Mouse (Mus musculus) cerebellum, adult 9-10 months (tissue): Measurements from ENCODE around the gene CT030661.1.

Experiments used
- DNase-seq: peaks from one replicate; pipeline ENCODE4 v3.0.0; 2022

Gene CT030661.1

DNA sequence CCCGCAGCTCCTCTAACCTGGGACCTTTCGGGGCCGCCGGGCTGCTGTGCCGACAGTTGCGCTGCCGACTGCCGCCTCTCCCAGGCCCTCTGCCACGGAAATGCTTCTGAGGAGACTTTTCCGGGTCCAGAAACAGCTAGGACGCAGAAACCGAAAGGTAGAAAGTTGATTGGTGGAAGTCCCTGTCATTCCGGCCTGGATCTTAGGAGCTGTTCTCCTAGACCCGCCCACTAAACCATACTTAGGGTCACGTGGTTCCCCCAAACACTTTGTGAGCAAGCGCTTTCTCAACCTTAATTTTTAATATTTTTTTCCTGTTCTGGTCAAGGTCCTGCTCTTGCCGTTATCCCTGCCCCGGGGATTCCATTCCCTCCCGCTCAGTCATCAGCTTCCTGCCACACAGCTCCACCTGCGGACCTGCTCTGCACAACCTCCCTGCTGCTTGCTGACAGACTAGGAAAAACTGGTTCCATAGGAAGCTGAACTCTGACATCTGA is at the start of gene CT030661.1:
Gene CT030661.1 (minus strand): TSS at position 108 of the 497 bp plus-strand sequence.
- peak; percentile 97 for DNase-seq

DNA sequence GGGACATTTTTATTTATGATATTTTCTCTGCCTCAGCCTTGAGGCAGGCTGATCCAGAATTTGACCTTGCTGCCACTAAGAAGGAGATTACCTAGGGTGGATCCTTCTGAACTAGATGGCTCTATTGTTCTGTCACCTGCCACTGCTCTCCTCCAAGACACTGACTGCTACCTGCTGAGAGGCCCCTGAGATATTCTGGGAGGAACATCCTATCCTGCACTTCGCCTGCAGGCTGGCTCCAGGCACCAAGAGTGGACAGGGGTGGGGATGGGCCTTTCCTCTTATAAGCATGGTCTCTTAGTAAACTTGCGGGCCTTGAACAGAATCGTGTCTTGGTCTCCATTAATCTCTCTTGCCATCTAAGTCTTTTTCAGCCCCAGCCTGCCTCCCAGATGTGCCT is 49.3 kb upstream of the CT030661.1 start:
- DNase-seq: no peak

DNA sequence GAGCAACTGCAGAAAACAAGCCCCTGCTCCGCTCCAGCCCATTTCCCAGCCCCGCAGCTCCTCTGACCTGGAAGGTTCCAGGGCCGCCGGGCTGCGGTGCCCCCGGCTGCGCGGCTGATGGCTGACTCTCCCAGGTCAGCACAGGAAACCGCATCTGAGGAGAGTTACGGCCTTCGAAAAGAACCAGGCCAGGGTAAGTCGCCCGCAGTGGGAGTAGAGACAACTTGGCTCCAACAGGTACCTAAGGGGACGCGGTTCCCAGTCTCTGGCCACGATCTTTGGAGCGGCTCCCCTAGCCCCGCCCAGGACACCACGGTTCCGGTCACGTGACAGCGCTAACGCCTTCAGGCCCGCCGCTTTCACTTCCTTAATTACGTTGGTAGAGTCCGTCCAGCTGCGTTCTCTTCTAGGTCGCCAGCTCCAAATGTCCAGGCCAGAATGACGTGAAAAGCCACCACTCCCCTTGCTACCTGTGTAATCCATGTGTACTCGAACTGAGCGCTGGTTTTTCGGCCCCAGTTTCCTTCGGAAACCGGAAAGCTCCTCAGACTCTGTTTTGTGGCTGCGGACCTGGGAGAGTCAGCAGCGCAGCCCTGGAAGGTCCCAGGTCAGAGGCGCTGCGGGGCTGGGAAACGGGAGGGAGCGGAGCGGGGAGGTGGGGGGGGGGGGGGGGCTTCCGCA is 46.6 kb upstream of the CT030661.1 start, which contains the start of the genes Zfp944 and Zfp758:
Gene Zfp944 (minus strand): TSS at position 300 of the 681 bp plus-strand sequence.
Gene Zfp758 (plus strand): TSS at position 353 of the 681 bp plus-strand sequence.
- peak; percentile 56 for DNase-seq

- peak; percentile 6 for DNase-seq
Measured at GRCm38 (mm10) chr17:22360572-22360971, 45.9 kb upstream of the CT030661.1 start.

GRCm38 (mm10) chr17:22352794-22353193 is 38.2 kb upstream of the CT030661.1 start:
- DNase-seq: no peak

GRCm38 (mm10) chr17:22315247-22315646 is 610 bp upstream of the CT030661.1 start:
- DNase-seq: peak; percentile 13

DNA sequence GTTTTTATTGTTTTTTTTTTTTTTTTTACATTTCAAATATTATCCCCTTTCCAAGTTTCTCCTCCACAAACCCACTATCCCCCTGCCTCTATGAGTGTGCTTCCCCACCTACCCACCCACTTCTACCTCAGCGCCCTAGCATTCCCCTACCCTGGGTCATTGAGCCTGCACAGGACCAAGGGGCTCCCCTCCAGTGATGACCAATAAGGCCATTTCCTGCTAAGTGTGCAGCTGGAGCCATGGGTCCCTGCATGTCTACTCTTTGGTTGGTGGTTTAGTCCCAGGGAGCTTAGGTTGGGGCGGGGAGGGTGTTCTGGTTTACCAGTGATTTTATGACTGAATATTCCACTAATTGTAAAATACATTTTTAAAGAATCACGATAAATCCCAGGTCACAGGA is 418 bp downstream of the CT030661.1 start:
- peak; percentile 12 for DNase-seq
